Mouse (Mus musculus) left cerebral cortex, postnatal 14 days (tissue): ENCODE measurements around the gene Msx1. TPM values are rescaled to one million over a fixed set of nuclear protein-coding genes. Genes with fewer than 3 reads are reported as not detected.

Experiments
- DNase-seq, 2 experiments: peaks; one replicate each; pipeline ENCODE4 v3.0.0; 2021 to 2022; ENCODE audit warnings: low spot score in 2 of 2, mixed read lengths in 1 of 2
- intact Hi-C: fragments of 180-260 bp; cut with DNase I; formaldehyde crosslinking; loops from one replicate; pipeline ENCODE4 v1.15.1; 2025
- total RNA-seq, 2 experiments: library from RNA; stranded (reverse); gene quantifications; 2 replicates each; pipeline ENCODE4 v1.2.3; 2021

Msx1 gene
- total RNA-seq, 2 experiments from 2014 or later: 3.1 to 4.1 TPM

- intact Hi-C loops: no loop called here
- DNase-seq: no peak
Observed at GRCm38 (mm10) chr5:37828001-37828400, 3.6 kb upstream of the Msx1 start.

- DNase-seq: no peak
- intact Hi-C loops: no loop called here
Observed at GRCm38 (mm10) chr5:37827626-37827950, 3.2 kb upstream of the Msx1 start.

DNA sequence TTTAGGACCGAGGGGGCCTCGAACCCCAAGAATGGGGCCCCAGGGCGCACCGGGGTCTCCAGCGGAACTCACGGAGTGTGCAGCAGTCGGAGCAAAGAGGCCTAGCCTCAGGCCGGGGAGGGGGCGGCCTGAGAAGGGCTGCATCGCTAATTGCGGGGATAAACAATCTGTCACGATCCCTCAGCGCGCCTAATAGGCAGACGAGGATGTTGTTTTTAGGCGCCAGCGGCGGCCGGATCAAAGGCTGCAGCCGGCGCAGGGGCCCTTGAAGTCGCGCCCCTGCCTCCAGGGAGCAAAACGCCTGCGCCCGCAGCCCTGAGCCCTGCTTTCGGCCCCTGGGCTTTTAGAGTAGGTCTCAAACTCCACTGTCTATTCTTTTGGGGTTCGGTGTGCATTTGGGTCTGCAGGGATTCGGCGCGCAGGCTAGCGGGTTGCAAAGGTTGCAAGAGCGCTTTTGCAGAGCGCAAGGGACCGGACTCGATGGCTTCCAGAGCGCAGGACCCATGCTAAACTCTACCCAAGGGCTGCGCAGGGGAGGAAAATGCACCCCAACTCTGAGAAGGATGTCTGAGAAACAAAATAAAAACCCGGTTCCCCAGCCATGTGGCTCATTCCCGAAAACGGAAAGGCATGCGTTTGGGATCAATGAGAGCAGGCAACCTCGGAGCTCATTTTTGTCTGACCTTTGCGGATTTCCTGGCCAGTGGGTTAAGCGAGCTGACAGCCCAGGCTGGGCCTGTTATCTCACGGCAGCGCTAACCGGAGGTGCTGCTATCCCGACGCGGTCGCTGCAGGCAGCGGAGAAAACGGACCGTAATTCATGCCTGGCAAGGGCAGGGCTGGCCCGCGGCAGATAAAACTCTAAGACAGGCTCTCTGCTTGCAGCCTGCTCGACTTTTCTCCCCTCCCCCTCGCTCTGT lies 2.6 kb upstream of the Msx1 start:
- intact Hi-C loops: no loop called here

GRCm38 (mm10) chr5:37825611-37826445 lies 1.4 kb upstream of the Msx1 start:
- intact Hi-C loops: no loop called here
- DNase-seq: no peak

More for the DNA sequence above, 2.6 kb upstream of the Msx1 start:
- DNase-seq: no peak

GRCm38 (mm10) chr5:37825111-37825600 lies 773 bp upstream of the Msx1 start:
- intact Hi-C loops: no loop called here
- DNase-seq: no peak

DNA sequence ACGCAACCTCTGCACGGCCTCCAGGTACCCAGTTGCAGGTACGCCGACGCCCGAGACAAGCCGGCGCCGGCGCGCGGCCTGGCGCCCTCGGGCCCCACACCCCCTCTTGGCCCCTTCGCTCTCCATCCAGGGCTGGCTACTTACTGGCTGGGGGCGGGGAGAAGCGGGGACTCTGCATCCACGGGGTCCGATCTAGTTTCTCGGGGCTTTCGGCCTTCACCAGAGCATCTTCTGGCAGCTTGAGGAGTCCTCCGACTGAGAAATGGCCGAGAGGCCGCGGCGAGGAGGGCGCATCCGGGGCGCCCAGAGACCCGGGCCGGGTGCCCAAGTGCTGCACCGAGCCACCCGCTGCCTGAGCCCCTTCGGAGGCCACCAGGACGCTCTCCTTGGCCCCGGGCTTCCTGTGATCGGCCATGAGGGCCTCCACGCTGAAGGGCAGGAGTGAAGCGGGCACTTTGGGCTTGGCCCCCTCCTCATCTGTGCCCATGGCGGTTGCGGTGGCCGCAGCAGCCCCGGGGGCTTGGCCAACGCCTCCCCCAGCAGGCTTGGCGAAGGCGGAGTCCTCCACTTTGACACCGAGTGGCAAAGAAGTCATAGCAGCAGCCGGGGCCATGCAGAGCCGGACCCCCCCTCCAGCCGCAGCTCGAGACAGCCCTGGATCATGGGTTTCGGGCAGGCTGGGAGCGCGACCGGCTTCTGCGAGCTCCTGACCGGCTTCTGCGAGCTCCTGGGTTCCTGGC lies 492 bp downstream of the Msx1 start:
- intact Hi-C loops: no loop called here
- no peak for DNase-seq

DNA sequence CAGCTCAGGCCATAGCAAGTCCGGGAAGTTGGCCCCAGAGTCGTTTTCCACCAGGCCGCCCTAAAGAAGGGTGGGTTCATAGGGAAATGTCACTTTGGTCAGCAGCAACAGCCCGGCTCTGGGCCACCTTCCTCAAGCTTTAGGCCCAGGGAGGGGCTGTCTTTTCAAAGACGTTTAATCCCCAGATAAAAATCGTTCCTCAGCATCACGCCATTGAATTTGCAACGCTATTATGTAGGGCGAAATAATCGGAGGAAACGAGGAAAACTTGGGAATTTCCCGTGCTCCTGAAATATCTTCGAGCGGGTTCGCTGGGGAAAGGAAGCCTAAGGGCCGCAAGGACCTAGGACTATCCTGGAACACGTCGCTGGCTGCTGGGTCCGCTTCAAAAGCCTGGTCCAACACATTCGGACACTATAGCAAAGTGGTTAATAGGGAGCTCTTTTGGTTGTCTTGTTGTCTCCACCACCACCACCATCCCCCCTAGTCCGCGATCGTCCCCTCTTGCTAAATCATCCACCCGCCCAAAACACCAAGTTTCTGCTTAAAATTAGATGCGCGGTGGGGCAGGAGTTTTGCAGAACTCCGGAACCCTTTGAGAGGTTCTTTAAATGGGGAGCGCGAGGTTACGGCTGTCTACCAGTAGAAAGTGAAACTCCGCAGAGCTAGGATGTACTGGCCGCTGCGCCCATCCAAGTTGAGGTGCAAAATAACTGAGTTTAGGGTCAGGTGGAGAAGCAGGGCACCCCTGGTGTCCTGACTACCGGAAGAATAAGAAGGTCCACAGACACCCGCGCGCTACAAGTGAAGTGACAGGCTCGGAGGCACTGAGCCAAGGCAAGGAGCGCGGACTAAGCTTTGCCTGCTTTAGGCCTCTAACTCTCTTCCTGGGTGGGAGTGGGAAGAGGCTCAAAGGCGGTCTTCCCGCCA lies 1.3 kb downstream of the Msx1 start:
- intact Hi-C loops: no loop called here
- DNase-seq: no peak

DNA sequence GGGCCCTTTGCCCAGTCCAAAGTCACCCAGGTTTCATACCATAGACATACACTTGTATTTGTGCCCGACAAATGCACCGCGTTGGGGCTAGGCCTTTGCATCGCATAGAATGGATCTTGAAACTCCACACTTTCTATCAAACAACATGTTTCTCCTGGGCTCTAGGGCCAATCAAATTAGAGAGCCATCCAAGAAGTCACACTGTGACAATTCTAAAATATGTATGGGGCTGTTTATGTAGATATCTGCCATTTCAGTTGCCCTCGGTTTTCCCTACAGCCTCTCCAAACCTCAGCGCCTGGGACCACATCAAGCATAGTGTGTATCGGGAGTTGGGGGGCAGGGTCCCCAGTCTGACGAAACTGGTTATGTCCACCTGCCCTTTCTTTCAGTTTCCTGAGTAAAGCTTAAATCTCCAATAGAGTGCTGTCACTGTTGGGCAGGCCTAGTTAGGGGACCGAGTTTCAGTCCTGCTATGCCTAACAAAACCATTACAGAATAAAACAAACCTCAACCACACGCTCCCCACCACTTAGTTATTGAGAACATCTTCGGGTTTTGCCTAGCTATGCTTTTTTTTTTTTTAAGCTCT lies 2.2 kb downstream of the Msx1 start:
- intact Hi-C loops: no loop called here

DNA sequence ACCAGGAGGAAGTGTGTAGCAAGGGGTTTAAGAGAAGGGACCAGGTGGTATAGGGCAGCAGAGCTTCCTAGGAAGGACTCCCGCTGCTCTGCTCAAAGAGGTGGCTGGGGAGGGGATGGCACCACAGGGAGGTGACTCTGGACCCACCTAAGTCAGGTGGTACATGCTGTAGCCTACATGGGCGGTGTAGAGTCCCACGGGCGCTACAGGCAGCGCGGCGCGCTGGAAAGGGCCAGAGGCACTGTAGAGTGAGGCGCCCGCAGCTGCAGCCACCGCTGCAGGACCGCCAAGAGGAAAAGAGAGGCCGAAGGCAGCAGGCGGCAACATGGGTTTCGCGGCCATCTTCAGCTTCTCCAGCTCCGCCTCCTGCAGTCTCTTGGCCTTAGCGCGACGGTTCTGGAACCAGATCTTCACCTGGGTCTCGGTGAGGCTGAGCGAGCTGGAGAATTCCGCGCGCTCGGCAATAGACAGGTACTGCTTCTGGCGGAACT lies 3.2 kb downstream of the Msx1 start:
- DNase-seq: no peak
- intact Hi-C loops: no loop called here

More for the DNA sequence above, 2.2 kb downstream of the Msx1 start:
- DNase-seq: no peak

DNA sequence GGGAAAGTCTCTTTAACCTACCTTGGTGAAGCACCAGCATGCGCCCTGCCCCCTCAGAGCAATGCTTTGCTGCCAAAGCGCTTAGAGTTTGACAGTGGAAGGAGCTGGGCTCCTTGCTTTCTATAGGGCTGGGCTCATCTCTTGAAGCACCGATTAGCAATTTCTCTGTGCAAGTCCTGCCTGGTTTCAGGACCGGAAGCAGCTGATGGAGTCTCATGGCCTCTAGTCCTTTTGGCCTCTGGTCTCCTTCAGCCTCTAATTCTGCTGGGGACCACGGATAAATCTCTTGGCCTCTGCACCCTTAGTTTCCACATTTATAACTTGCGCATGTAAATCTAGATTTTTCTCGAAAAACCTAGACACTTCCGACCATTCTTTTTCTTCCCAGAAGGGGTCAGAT lies 3.7 kb downstream of the Msx1 start:
- DNase-seq: no peak
- intact Hi-C loops: no loop called here

DNA sequence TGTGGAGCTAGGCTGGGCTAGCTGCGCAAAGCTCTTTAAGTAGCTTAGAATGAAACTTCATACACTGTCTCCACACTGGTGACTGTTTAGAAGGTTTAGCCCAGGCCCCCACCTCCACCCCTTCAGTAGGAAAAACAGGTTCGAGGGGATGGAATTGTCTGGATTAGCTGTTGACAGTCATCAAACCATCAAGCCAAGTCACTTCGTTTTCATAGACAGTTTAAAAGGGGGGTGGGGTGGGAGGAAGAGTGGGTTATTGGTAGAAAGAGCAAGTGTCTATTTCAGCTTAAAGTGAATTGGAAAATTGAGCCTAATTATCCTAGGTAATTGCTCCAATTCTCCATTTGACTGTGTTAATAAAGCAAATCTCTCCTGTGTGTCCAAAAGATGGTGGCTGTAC lies 4.4 kb downstream of the Msx1 start:
- no peak for DNase-seq
- intact Hi-C loops: no loop called here

GRCm38 (mm10) chr5:37819541-37819940 lies 4.8 kb downstream of the Msx1 start:
- intact Hi-C loops: no loop called here
- no peak for DNase-seq

GRCm38 (mm10) chr5:37818533-37819215 lies 5.7 kb downstream of the Msx1 start:
- intact Hi-C loops: no loop called here
- DNase-seq: no peak

- intact Hi-C loops: no loop called here
- DNase-seq: no peak
Observed at GRCm38 (mm10) chr5:37817658-37818532, 6.5 kb downstream of the Msx1 start.

DNA sequence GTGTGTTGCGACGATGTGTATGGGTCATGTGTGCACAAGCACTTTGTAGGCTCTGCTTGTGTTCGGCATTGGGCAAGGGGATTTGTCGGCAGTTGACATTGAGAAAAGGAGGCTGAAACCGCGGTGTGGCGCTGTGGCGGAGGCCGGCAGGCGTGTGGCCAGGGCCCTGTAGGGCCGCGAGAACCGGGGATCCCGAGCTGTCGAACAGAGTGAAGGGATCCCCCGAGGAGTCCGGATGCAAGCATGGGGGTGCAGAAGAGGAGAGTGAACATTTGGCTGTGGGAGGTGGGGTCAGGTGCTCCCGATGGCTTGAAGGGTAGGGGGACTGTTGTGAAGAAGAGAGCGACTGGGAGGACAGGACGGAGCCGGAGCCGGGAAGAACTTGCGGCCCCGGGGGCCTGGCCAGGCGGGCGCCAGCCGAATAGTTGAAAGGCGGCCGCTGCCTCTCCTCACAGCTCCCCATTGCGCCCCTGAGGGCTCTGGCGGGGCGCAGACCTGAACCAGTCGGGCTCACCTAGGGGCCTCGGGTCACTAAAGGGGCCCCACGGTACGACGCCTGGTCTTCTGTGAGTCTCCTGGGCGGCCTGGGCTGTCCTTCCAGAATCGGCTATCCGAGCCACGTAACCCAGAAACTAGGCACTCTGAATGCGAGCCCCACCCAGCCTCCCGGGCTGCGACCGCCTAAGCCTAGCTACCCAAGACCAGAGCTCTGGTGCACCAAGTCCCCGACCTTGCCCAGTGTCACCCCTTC lies 7.3 kb downstream of the Msx1 start:
- intact Hi-C loops: no loop called here
- no peak for DNase-seq

DNA sequence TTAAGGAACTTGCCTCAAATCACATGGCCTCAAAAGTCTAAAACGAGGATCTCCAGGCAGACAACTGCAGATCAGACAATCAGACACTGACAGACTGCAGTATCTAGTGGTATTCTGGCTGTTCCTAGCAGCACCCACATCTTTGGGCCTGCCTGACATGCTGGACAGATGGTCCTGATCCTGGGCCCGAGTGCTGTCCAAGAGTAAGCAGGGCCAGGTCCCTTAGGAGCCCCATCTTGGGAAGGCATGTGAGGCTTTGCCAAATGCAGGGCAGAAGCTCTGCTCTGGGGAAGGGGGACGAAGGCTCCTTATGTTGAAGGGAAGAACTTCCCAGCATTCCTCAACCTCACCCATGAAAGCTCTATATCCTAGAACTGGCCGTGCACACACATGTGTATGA lies 8.5 kb downstream of the Msx1 start:
- intact Hi-C loops: no loop called here
- no peak for DNase-seq
